Mouse (Mus musculus) midbrain, embryonic 11.5 days (tissue): ENCODE measurements at regions not wholly inside any gene's neighbourhood (a gene's known extent, or its start where the extent isn't known, plus 50 kb on each side); places are given as distances from the start of the nearest gene placed in this dataset.

Source experiments
- ATAC-seq: fragments of 200-750 bp; cut with Nextera tagmentation; 2 replicates; pipeline ENCODE4 v1.8.0; 2017; ENCODE audit warnings: moderate TSS enrichment, moderate library complexity; ENCODE audit not compliant: low FRiP score
- DNase-seq: peaks from one replicate; pipeline ENCODE4 v3.0.0; 2015; ENCODE audit warnings: low spot score; ENCODE audit errors: missing footprints
- H3K27ac ChIP-seq: fragments of 300-500 bp; sonication (generic); 2 replicates; pipeline ENCODE4 v1.5.1; 2014; ENCODE audit warnings: low read depth, low read length
- H3K27me3 ChIP-seq: fragments of 300-500 bp; sonication (generic); 2 replicates; pipeline ENCODE4 v1.6.1; 2014; ENCODE audit warnings: mild to moderate bottlenecking, low read length, moderate library complexity, mixed read lengths; ENCODE audit not compliant: control insufficient read depth, insufficient read depth
- H3K36me3 ChIP-seq: fragments of 300-500 bp; sonication (generic); 2 replicates; pipeline ENCODE4 v1.6.1; 2014; ENCODE audit warnings: mild to moderate bottlenecking, low read length, moderate library complexity, mixed read lengths; ENCODE audit not compliant: control insufficient read depth, insufficient read depth
- H3K4me1 ChIP-seq: fragments of 300-500 bp; sonication (generic); 2 replicates; pipeline ENCODE4 v1.6.1; 2014; ENCODE audit warnings: low read length; ENCODE audit not compliant: control insufficient read depth, insufficient read depth
- H3K4me2 ChIP-seq: fragments of 300-500 bp; sonication (generic); 2 replicates; pipeline ENCODE4 v1.6.1; 2014; ENCODE audit warnings: mild to moderate bottlenecking, moderate library complexity
- H3K4me3 ChIP-seq: fragments of 300-500 bp; sonication (generic); 2 replicates; pipeline ENCODE4 v1.5.1; 2014; ENCODE audit warnings: low read depth, low read length
- H3K9ac ChIP-seq: fragments of 300-500 bp; sonication (generic); 2 replicates; pipeline ENCODE4 v1.6.1; 2014; ENCODE audit warnings: low read length
- H3K9me3 ChIP-seq: fragments of 300-500 bp; sonication (generic); 2 replicates; pipeline ENCODE4 v1.6.1; 2016; ENCODE audit warnings: low read length; ENCODE audit not compliant: control insufficient read depth
- WGBS: fragments of 180-500 bp; shearing (Covaris S2); extraction: QIAGEN DNeasy Blood & Tissue Kit; methylation state at CpG from one replicate; pipeline ENCODE4 v1.1.7; 2014; 5-methylcytosine and 5-hydroxymethylcytosine counted together

DNA sequence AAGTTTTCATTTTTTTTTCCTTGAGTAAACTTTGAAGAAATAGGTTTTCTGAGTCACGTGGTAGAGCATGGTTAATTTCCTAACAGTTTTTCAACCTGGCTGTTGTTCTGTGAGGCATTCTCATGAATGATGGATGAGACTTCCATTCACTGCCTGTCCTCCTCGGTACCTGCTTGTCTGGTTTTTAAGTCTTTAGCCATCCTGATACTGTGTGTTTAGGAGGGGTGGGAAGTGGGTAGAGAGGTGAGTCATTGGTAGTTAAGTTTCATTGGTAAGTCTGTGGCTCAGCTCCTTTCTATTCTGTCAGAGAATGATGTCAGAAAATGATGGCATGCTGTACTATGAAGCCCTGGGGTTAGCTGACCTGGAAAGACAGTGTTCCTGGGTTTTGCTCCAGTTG lies 697.1 kb upstream of the Car8 start:
- WGBS: 77% methylated on average over 2 of the region's 2 CpGs
- Histone ChIP-seq H3K4me2 (no peak overlapping the region), H3K4me3 (no peak overlapping the region), H3K9ac (no peak overlapping the region), H3K9me3 (no peaks in the 10 kb centered on the region), H3K36me3 (no peaks in the 10 kb centered on the region), H3K27me3 (no peaks in the 10 kb centered on the region), H3K4me1 (no peaks in the 10 kb centered on the region), H3K27ac (no peak overlapping the region)
- ATAC-seq (no peak), DNase-seq (no peak)

DNA sequence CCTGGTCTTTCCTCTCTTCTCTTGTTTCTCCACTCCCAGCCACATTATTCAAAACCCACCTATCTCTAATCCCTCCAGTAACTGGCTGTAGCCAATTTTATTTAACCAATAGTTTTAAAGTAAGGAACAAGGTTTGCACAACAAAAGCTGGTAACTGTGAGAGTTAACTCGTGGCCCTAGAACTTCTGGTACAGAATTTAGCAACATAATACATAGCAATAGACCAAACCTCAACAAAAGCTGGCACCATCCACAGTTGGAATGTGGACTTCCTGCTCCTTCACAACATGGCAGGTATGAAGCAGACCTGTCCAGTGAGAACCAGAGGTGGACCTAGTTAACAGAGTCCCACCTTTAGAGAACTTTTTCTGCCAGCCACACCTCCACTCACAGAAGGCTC lies 695.7 kb upstream of the Car8 start:
- Histone ChIP-seq H3K27me3 (no peaks in the 10 kb centered on the region), H3K4me2 (no peak overlapping the region), H3K9ac (no peak overlapping the region), H3K9me3 (no peaks in the 10 kb centered on the region), H3K4me1 (no peaks in the 10 kb centered on the region), H3K36me3 (no peaks in the 10 kb centered on the region), H3K4me3 (no peak overlapping the region), H3K27ac (no peak overlapping the region)
- DNase-seq (no peak), ATAC-seq (no peak)
- 72% methylated on average over 1 of the region's 1 CpGs for WGBS

DNA sequence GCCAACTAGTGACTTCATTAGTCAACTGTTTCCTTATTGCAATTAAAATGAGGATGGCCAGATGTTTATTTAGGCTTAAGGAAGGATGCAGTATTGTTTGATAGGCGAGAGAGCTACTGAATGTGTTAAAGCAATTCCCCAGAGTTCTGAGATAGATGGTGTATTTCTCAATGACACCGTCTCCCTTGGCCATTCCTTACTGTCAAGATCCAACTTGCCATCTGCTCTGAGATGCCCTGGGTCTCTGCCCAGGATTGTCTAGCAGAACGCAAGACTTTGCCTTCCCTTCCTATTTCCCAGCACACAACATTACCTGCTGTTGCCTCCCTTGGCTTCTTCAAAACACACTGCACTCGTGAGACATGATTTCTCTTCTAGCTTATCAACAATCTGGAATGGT lies 690.5 kb upstream of the Car8 start:
- H3K27ac ChIP-seq: no peak overlapping the region
- H3K36me3 ChIP-seq: no peaks in the 10 kb centered on the region
- ATAC-seq (no peak), DNase-seq (no peak)
- no peak overlapping the region for H3K9ac ChIP-seq
- peaks cover 5% of the 10 kb centered on the region for H3K4me1 ChIP-seq
- no peak overlapping the region for H3K4me2 ChIP-seq
- 72% methylated on average over 4 of the region's 4 CpGs for WGBS
- no peaks in the 10 kb centered on the region for H3K9me3 ChIP-seq
- H3K27me3 ChIP-seq: no peaks in the 10 kb centered on the region
- no peak overlapping the region for H3K4me3 ChIP-seq

DNA sequence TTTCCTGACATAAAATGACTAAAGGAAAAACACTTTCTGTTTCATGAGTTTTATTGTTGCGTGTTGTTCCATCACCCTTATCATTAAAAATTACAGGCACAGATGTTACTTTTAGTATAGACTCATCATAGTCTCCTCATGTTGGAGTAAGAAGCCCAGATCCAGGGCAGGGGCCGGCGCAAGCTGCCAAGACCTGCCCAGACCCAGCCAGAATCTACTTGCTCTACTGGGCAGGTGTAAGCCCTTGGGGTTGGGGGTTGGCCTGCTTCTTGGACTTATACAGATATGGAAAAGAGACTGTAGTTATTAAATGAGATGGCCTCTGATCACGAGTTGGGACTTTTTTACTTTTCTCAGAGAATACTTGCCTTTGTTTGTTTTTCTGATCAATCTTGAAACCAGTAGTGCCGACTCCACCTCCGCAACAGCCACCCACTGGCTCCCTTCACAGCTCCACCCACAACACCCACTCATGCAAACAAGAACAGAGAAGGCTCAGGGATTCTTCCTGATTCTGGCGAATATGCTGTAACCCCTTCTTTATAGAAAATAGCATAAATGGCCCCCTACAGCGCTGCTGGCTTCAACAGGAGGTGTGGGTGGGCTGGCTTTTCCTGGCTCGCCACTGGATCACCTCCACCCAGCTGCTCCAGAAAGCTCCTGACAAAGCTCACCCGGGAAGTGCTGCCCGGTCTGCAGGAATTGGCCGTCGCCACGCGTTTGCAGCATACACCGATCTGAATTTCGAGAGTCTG lies 689.9 kb upstream of the Car8 start:
- H3K4me3 ChIP-seq: no peak overlapping the region
- no peak overlapping the region for H3K27ac ChIP-seq
- no peak overlapping the region for H3K4me2 ChIP-seq
- H3K9ac ChIP-seq: no peak overlapping the region
- DNase-seq (no peak), ATAC-seq (no peak)
- 71% methylated on average over 17 of the region's 17 CpGs for WGBS
- no peaks in the 10 kb centered on the region for H3K36me3 ChIP-seq
- no peaks in the 10 kb centered on the region for H3K9me3 ChIP-seq
- no peaks in the 10 kb centered on the region for H3K27me3 ChIP-seq
- H3K4me1 ChIP-seq: peaks cover 5% of the 10 kb centered on the region

DNA sequence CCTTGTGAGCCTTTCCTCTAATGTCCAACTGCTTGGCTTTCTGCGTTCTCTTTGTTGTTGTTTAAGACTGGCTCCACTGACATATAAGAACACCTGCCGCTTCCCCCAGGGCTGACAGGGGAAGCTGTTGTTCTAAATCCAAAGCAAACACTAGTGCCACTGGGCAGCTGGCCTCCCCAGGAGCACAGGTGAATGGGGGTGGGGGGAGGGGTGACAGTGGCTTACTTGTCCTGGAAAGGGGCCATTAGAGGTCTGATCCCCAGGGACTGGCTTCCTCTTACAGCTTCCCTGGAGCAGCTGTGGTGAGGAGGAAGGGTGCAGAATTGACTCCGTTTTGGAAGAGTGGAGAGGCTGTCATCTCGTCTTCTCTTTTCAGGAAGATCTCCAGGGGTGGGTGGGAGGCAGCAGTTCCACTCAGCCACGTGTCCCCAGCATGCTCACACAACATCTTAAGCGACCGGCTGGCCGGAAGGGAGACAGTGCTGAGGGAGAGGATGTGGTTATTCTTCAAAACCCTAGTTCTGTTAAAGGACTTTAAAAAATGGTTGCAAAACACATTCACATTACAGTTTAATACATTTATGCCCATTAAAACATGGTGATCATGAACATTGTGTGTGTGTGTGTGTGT lies 688.5 kb upstream of the Car8 start:
- Histone ChIP-seq H3K4me2 (no peak overlapping the region), H3K9ac (no peak overlapping the region), H3K27me3 (no peaks in the 10 kb centered on the region), H3K4me1 (peaks cover 17% of the 10 kb centered on the region), H3K36me3 (no peaks in the 10 kb centered on the region), H3K9me3 (no peaks in the 10 kb centered on the region), H3K4me3 (no peak overlapping the region), H3K27ac (no peak overlapping the region)
- no peak for DNase-seq
- no peak for ATAC-seq
- WGBS: 38% methylated on average over 8 of the region's 8 CpGs

DNA sequence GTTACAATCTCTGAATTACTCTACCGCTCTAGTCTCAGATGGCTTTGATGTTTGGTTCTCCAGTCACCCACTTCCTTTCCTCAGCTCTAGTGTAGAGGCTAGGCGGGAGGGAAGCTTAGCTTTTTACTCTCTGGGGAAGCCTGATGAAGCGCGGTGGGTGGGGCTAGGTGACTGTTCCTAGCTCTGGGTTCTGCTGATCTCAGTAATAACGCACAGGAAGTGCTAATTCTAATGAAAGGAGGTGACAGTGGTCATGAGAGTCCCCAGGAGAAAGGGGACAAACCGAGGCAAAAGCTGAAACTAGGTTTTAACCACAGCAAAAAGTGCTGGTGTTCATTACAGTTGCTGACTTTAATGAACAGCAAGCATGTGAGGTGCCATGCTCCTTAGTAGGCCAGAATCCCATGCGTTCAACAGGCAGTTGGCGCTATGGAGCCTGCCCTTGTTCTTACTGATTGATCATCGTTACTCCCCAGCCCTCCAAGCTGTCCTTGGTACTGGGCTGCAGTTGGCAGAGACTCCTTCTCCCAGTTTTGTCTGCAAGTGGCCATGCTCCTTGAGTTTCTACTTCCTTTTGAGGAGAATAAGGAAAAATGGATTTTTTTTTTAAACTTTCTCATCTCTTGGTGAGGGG lies 687.9 kb upstream of the Car8 start:
- H3K4me2 ChIP-seq: no peak overlapping the region
- no peak overlapping the region for H3K9ac ChIP-seq
- no peak for DNase-seq
- H3K36me3 ChIP-seq: no peaks in the 10 kb centered on the region
- no peaks in the 10 kb centered on the region for H3K27me3 ChIP-seq
- no peak overlapping the region for H3K4me3 ChIP-seq
- 36% methylated on average over 9 of the region's 9 CpGs for WGBS
- no peaks in the 10 kb centered on the region for H3K9me3 ChIP-seq
- no peak for ATAC-seq
- no peak overlapping the region for H3K27ac ChIP-seq
- H3K4me1 ChIP-seq: peaks cover 24% of the 10 kb centered on the region

DNA sequence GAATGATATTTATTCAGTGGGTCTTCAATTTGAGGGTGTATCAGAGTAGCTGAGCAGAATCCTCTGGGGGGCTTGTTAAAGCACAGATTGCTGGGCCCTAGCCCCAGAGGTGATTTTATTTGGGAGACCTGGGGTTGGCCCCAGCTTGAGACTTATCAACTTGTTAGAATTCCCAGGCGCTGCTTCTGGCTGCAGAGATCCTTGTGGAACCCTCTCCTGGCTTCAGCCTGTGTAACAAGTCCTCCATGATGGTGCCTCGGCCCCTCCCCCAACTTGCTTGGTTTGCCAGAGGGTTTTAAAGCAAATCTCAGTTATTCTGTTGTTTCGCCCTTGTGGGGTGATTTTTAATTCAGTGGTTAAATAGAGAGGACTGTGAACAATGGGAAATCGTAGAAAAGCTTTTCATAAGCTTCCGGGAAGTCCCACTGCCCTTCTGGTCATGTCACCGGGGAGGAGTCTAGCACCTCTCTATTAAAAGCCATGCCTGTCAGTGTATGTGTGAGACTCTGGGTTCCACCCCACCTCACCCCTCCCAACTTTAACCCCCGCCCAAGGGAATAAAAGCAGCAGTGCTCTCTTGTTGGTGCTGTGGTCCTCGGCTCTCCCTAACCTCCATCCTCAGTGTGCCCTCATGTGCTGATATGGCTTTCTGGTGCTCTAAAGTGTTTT lies 684.0 kb upstream of the Car8 start:
- Histone ChIP-seq H3K9ac (0 out of 2 replicates have a peak overlapping the region, but pooled peaks have one; percentile 10), H3K4me1 (peaks cover 40% of the 10 kb centered on the region), H3K4me2 (peak overlapping the region; percentile 5; the same call in 1 of the 2 replicates), H3K9me3 (no peaks in the 10 kb centered on the region), H3K27ac (peak overlapping the region; percentile 37; the same call in 1 of the 2 replicates), H3K27me3 (no peaks in the 10 kb centered on the region), H3K4me3 (no peak overlapping the region), H3K36me3 (no peaks in the 10 kb centered on the region)
- DNase-seq (peak; percentile 92), ATAC-seq (peak; percentile 39)
- WGBS: 39% methylated on average over 8 of the region's 8 CpGs

DNA sequence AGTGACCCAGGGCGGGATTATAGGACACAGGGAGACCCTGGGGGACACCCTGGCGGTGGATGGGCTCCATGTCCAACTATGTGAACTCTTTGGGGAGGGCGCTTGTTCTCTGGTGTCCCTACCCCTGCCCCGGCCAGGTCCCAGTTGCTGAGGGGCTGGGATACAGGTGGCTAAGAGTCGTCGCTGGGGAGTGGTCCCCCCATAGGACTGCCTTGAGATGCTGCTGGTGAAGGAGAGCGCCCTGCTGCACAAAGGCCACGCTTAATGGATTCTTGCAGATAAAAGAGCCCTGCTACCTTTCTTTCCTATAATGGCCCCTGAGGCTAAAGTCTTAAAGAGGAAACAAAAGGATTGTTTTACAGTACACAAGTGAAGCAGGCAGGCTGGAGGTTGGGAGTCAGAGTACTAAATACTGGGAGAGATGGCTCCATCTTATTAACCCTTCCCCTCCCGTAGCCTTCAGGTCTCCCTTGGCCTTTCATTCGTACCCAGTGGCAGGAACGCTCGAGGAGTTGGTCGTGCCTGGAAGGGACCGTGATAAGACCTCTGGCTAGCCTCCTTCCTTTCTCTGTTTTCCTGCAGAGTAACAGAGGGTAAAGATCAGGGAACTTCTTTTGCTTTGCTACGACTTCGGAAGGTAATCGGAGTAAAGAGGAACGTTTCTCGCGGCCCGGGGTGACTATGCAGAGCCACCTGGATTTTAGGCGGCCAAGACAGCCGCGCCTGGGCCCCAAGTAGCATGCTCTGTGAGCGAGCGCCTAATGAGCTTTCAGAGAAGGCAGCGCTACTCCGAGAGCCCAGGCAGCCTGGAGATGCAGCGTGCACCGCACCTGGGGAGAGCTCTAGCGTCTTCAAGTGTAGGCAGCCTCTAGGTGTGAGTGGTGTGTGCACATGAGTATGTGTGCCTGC lies 682.9 kb upstream of the Car8 start:
- Histone ChIP-seq H3K9me3 (no peaks in the 10 kb centered on the region), H3K27me3 (no peaks in the 10 kb centered on the region), H3K4me3 (peak overlapping the region; percentile 9; the same call in 1 of the 2 replicates), H3K36me3 (no peaks in the 10 kb centered on the region), H3K27ac (peak overlapping the region; percentile 32; the same call in 1 of the 2 replicates), H3K4me2 (peak overlapping the region; percentile 42), H3K4me1 (peaks cover 35% of the 10 kb centered on the region), H3K9ac (peak overlapping the region; percentile 55)
- ATAC-seq (peak; percentile 38), DNase-seq (peak; percentile 93)
- WGBS: 5% methylated on average over 31 of the region's 31 CpGs
